Mouse (Mus musculus) myocyte (in vitro differentiated cells): ENCODE data around the gene Ccnd3.

ENCODE experiments used
- CEBPB ChIP-seq: IDR thresholded peaks from 2 replicates; pipeline ENCODE4 v1.6.1; 2011; ENCODE audit warnings: mild to moderate bottlenecking, moderate library complexity; ENCODE audit not compliant: poor library complexity, insufficient read depth, severe bottlenecking
- E2F4 ChIP-seq: IDR thresholded peaks from one replicate; pipeline ENCODE4 v1.6.1; 2011; ENCODE audit warnings: mild to moderate bottlenecking, control low read depth, moderate library complexity; ENCODE audit not compliant: insufficient read depth
- MYOD1 ChIP-seq, 3 experiments: IDR thresholded peaks; one replicate each; pipeline ENCODE4 v1.6.1; 2011; ENCODE audit warnings: control low read depth in 2 of 3, low read depth in 2 of 3, mild to moderate bottlenecking in 2 of 3, moderate library complexity in 1 of 3; ENCODE audit not compliant: insufficient read length in 2 of 3, control insufficient read depth in 1 of 3
- MYOG ChIP-seq, 3 experiments: IDR thresholded peaks; one replicate each; pipeline ENCODE4 v1.6.1; 2011; ENCODE audit warnings: control low read depth in 2 of 3, low read depth in 2 of 3, mild to moderate bottlenecking in 2 of 3; ENCODE audit not compliant: insufficient read length in 2 of 3, control insufficient read depth in 1 of 3, insufficient read depth in 1 of 3
- POLR2A ChIP-seq: IDR thresholded peaks from one replicate; pipeline ENCODE4 v1.6.1; 2011; ENCODE audit warnings: low read depth, mild to moderate bottlenecking, control low read depth, moderate library complexity; ENCODE audit not compliant: insufficient read length
- POLR2AphosphoS2 ChIP-seq: IDR thresholded peaks from one replicate; pipeline ENCODE4 v1.6.1; 2011; ENCODE audit warnings: low read depth, control low read depth; ENCODE audit not compliant: insufficient read length
- SRF ChIP-seq: IDR thresholded peaks from one replicate; pipeline ENCODE4 v1.6.1; 2011; ENCODE audit warnings: low read depth; ENCODE audit not compliant: control insufficient read depth, insufficient read length
- TCF12 ChIP-seq: IDR thresholded peaks from one replicate; pipeline ENCODE4 v1.6.1; 2011; ENCODE audit warnings: mild to moderate bottlenecking, control low read depth; ENCODE audit not compliant: poor library complexity, insufficient read depth, severe bottlenecking
- TCF3 ChIP-seq: IDR thresholded peaks from one replicate; pipeline ENCODE4 v1.6.1; 2011; ENCODE audit warnings: low read depth, control low read depth; ENCODE audit not compliant: insufficient read length
- USF1 ChIP-seq: IDR thresholded peaks from one replicate; pipeline ENCODE4 v1.6.1; 2011; ENCODE audit warnings: low read depth, mild to moderate bottlenecking, control low read depth, moderate library complexity

- TF ChIP-seq POLR2A (no peak), USF1 (no peak), E2F4 (no peak), POLR2AphosphoS2 (no peak), SRF (no peak), CEBPB (no peak), MYOG (IDR thresholded peaks at IDR 0.05; ENCODE audit: control insufficient read depth in 1 of 3, insufficient read depth in 1 of 3, insufficient read length in 2 of 3, low read depth in 2 of 3) (no peak), TCF12 (no peak), MYOD1 (IDR thresholded peaks at IDR 0.05; ENCODE audit: control insufficient read depth in 1 of 3, insufficient read length in 2 of 3, low read depth in 2 of 3) (no peak), TCF3 (no peak)
Measured at GRCm38 (mm10) chr17:47469642-47470041, 35.2 kb upstream of the Ccnd3 start.
